Mouse (Mus musculus) myocyte (in vitro differentiated cells): ENCODE data around the gene Pak1. TPM values are rescaled to one million over a fixed set of nuclear protein-coding genes. Genes with fewer than 3 reads are reported as not detected.

Experiments used
- H3K27me3 ChIP-seq: one replicate; pipeline ENCODE4 v1.6.1; 2011; ENCODE audit not compliant: control insufficient read depth, insufficient read depth, insufficient read length
- H3K36me3 ChIP-seq: one replicate; pipeline ENCODE4 v1.6.1; 2011; ENCODE audit not compliant: control insufficient read depth, insufficient read depth
- H3K4me2 ChIP-seq: one replicate; pipeline ENCODE4 v1.6.1; 2011; ENCODE audit warnings: low read depth, control low read depth
- H3K4me3 ChIP-seq: one replicate; pipeline ENCODE4 v1.5.1; 2011; ENCODE audit warnings: mild to moderate bottlenecking, control low read depth, moderate library complexity
- H3K79me2 ChIP-seq: one replicate; pipeline ENCODE4 v1.6.1; 2011; ENCODE audit not compliant: control insufficient read depth, insufficient read depth
- H3ac ChIP-seq: one replicate; pipeline ENCODE4 v1.6.1; 2011; ENCODE audit not compliant: control insufficient read depth, insufficient read length
- CEBPB ChIP-seq: IDR thresholded peaks from 2 replicates; pipeline ENCODE4 v1.6.1; 2011; ENCODE audit warnings: mild to moderate bottlenecking, moderate library complexity; ENCODE audit not compliant: poor library complexity, insufficient read depth, severe bottlenecking
- E2F4 ChIP-seq: IDR thresholded peaks from one replicate; pipeline ENCODE4 v1.6.1; 2011; ENCODE audit warnings: mild to moderate bottlenecking, control low read depth, moderate library complexity; ENCODE audit not compliant: insufficient read depth
- MAX ChIP-seq: IDR thresholded peaks from one replicate; pipeline ENCODE4 v1.6.1; 2011; ENCODE audit warnings: low read depth, mild to moderate bottlenecking, control low read depth
- MYOD1 ChIP-seq, 3 experiments: IDR thresholded peaks; one replicate each; pipeline ENCODE4 v1.6.1; 2011; ENCODE audit warnings: control low read depth in 2 of 3, low read depth in 2 of 3, mild to moderate bottlenecking in 2 of 3, moderate library complexity in 1 of 3; ENCODE audit not compliant: insufficient read length in 2 of 3, control insufficient read depth in 1 of 3
- MYOG ChIP-seq, 3 experiments: IDR thresholded peaks; one replicate each; pipeline ENCODE4 v1.6.1; 2011; ENCODE audit warnings: control low read depth in 2 of 3, low read depth in 2 of 3, mild to moderate bottlenecking in 2 of 3; ENCODE audit not compliant: insufficient read length in 2 of 3, control insufficient read depth in 1 of 3, insufficient read depth in 1 of 3
- POLR2A ChIP-seq: IDR thresholded peaks from one replicate; pipeline ENCODE4 v1.6.1; 2011; ENCODE audit warnings: low read depth, mild to moderate bottlenecking, control low read depth, moderate library complexity; ENCODE audit not compliant: insufficient read length
- POLR2AphosphoS2 ChIP-seq: IDR thresholded peaks from one replicate; pipeline ENCODE4 v1.6.1; 2011; ENCODE audit warnings: low read depth, control low read depth; ENCODE audit not compliant: insufficient read length
- REST ChIP-seq: IDR thresholded peaks from one replicate; pipeline ENCODE4 v1.6.1; 2011; ENCODE audit warnings: mild to moderate bottlenecking, control low read depth, moderate library complexity; ENCODE audit not compliant: insufficient read depth, insufficient read length
- SRF ChIP-seq: IDR thresholded peaks from one replicate; pipeline ENCODE4 v1.6.1; 2011; ENCODE audit warnings: low read depth; ENCODE audit not compliant: control insufficient read depth, insufficient read length
- TCF12 ChIP-seq: IDR thresholded peaks from one replicate; pipeline ENCODE4 v1.6.1; 2011; ENCODE audit warnings: mild to moderate bottlenecking, control low read depth; ENCODE audit not compliant: poor library complexity, insufficient read depth, severe bottlenecking
- TCF3 ChIP-seq: IDR thresholded peaks from one replicate; pipeline ENCODE4 v1.6.1; 2011; ENCODE audit warnings: low read depth, control low read depth; ENCODE audit not compliant: insufficient read length
- USF1 ChIP-seq: IDR thresholded peaks from one replicate; pipeline ENCODE4 v1.6.1; 2011; ENCODE audit warnings: low read depth, mild to moderate bottlenecking, control low read depth, moderate library complexity
- polyA plus RNA-seq: library from polyadenylated mRNA; unstranded; fragments of >200 nt; fragmentation: generic; extraction: Trizol; gene quantifications from one replicate; pipeline ENCODE4 v1.2.1, GENCODE M21; 2012; ENCODE audit warnings: missing spikeins

Pak1 gene
- polyA plus RNA-seq, 1 experiment: 33.2 TPM

GRCm38 (mm10) chr7:97769020-97769419, 19.3 kb upstream of the Pak1 start:
- Histone ChIP-seq H3K79me2 (no peaks in the 10 kb centered on the region), H3K27me3 (no peaks in the 10 kb centered on the region), H3K4me2 (no peak overlapping the region), H3ac (no peak overlapping the region), H3K36me3 (no peaks in the 10 kb centered on the region), H3K4me3 (no peak overlapping the region)
- no peak for TF ChIP-seq POLR2A
- TF ChIP-seq CEBPB: no peak

GRCm38 (mm10) chr7:97770841-97771620, 17.3 kb upstream of the Pak1 start:
- Histone ChIP-seq H3K36me3 (no peaks in the 10 kb centered on the region), H3K79me2 (no peaks in the 10 kb centered on the region), H3K27me3 (no peaks in the 10 kb centered on the region), H3K4me3 (no peak overlapping the region), H3K4me2 (peak overlapping the region; percentile 58), H3ac (no peak overlapping the region)
- TF ChIP-seq SRF: no peak
- TF ChIP-seq MYOG (IDR thresholded peaks at IDR 0.05; ENCODE audit: control insufficient read depth in 1 of 3, insufficient read depth in 1 of 3, insufficient read length in 2 of 3, low read depth in 2 of 3): no peak
- TF ChIP-seq MYOD1 (IDR thresholded peaks at IDR 0.05; ENCODE audit: control insufficient read depth in 1 of 3, insufficient read length in 2 of 3, low read depth in 2 of 3): no peak
- TF ChIP-seq USF1: no peak
- no peak for TF ChIP-seq REST
- no peak for TF ChIP-seq CEBPB
- no peak for TF ChIP-seq POLR2A
- TF ChIP-seq E2F4: no peak
- no peak for TF ChIP-seq TCF3
- TF ChIP-seq MAX: no peak

GRCm38 (mm10) chr7:97775380-97775779, 13.0 kb upstream of the Pak1 start:
- TF ChIP-seq POLR2A (no peak), POLR2AphosphoS2 (no peak), USF1 (no peak), SRF (no peak), MAX (no peak), TCF12 (no peak), MYOG (IDR thresholded peaks at IDR 0.05; ENCODE audit: control insufficient read depth in 1 of 3, insufficient read depth in 1 of 3, insufficient read length in 2 of 3, low read depth in 2 of 3) (no peak), MYOD1 (IDR thresholded peaks at IDR 0.05; ENCODE audit: control insufficient read depth in 1 of 3, insufficient read length in 2 of 3, low read depth in 2 of 3) (no peak), TCF3 (no peak), E2F4 (no peak), CEBPB (no peak), REST (no peak)
- H3K27me3 ChIP-seq: no peaks in the 10 kb centered on the region
- peak overlapping the region; percentile 67 for H3K4me2 ChIP-seq
- no peak overlapping the region for H3ac ChIP-seq
- H3K36me3 ChIP-seq: no peaks in the 10 kb centered on the region
- no peaks in the 10 kb centered on the region for H3K79me2 ChIP-seq
- H3K4me3 ChIP-seq: no peak overlapping the region

GRCm38 (mm10) chr7:97775923-97776322, 12.4 kb upstream of the Pak1 start:
- H3K4me3 ChIP-seq: no peak overlapping the region
- H3ac ChIP-seq: no peak overlapping the region
- H3K27me3 ChIP-seq: no peaks in the 10 kb centered on the region
- peak overlapping the region; percentile 67 for H3K4me2 ChIP-seq
- H3K79me2 ChIP-seq: no peaks in the 10 kb centered on the region
- TF ChIP-seq MAX (no peak), REST (no peak), USF1 (no peak), TCF3 (no peak), MYOD1 (IDR thresholded peaks at IDR 0.05; ENCODE audit: control insufficient read depth in 1 of 3, insufficient read length in 2 of 3, low read depth in 2 of 3) (no peak), POLR2AphosphoS2 (no peak), SRF (no peak), POLR2A (no peak), E2F4 (no peak), TCF12 (no peak), MYOG (IDR thresholded peaks at IDR 0.05; ENCODE audit: control insufficient read depth in 1 of 3, insufficient read depth in 1 of 3, insufficient read length in 2 of 3, low read depth in 2 of 3) (no peak), CEBPB (no peak)
- no peaks in the 10 kb centered on the region for H3K36me3 ChIP-seq

GRCm38 (mm10) chr7:97777191-97777590, 11.2 kb upstream of the Pak1 start:
- Histone ChIP-seq H3K4me3 (no peak overlapping the region), H3K36me3 (no peaks in the 10 kb centered on the region), H3K79me2 (no peaks in the 10 kb centered on the region), H3K4me2 (peak overlapping the region; percentile 14), H3ac (no peak overlapping the region), H3K27me3 (no peaks in the 10 kb centered on the region)
- no peak for TF ChIP-seq MYOG (IDR thresholded peaks at IDR 0.05; ENCODE audit: control insufficient read depth in 1 of 3, insufficient read depth in 1 of 3, insufficient read length in 2 of 3, low read depth in 2 of 3)
- peak; percentile 17 to 84 (median 64) for TF ChIP-seq MYOD1 (IDR thresholded peaks at IDR 0.05; ENCODE audit: control insufficient read depth in 1 of 3, insufficient read length in 2 of 3, low read depth in 2 of 3)
